Mouse (Mus musculus): ENCODE data around the gene Siah3. TPM values are rescaled to one million over a fixed set of nuclear protein-coding genes. Genes with fewer than 3 reads are reported as not detected.
"Not testable (repeated sequence)": the region's sequence is repeated elsewhere in the genome, so short reads cannot be mapped to it uniquely, and the experiment has no call there.

Siah3 gene
- not detected for total RNA-seq (2021)
- long read RNA-seq, experiment 1: 0 reads
- long read RNA-seq, experiment 2: 0 reads

- H3K27ac ChIP-seq: no peak within 1 kb of the TSS
- no peak for TF ChIP-seq CTCF (IDR thresholded peaks at IDR 0.05)
- peak within 1 kb of the TSS; percentile 69 for H3K4me3 ChIP-seq
- intact Hi-C loops (cut with DNase I): no loop called here
- no peak for DNase-seq
Observed at GRCm38 (mm10) chr14:75455743-75456421, at the start of gene Siah3. Gene Siah3 (plus strand): TSS chr14:75455982.

- Histone ChIP-seq H3K27ac (no peak overlapping the region), H3K4me3 (no peak overlapping the region)
- no peak for DNase-seq
- no peak for TF ChIP-seq CTCF (IDR thresholded peaks at IDR 0.05)
- intact Hi-C loops (cut with DNase I): no loop called here
Observed at GRCm38 (mm10) chr14:75409772-75410171, 46.0 kb upstream of the Siah3 start.

DNA sequence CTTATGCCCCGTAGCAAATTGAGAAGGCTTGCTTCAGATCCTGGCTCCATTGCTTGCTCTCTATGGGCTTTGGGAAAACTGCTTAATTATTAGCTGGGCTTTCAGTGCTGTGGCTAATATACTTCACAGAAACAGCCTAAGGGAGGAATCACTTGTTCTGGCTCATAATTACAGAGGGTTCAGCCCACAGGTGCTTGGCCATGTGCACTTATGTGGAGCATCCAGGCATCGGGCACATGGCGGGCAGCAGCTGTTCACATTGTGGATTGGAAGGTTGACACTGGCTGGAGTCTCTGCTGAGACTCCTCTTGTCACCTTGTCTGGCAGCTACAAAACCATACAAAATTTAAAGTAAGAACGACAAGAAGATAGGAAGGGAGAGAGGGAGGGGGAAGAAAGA lies 45.4 kb upstream of the Siah3 start:
- TF ChIP-seq CTCF (IDR thresholded peaks at IDR 0.05): no peak
- Histone ChIP-seq H3K4me3 (no peak overlapping the region), H3K27ac (no peak overlapping the region)
- intact Hi-C loops (cut with DNase I): no loop called here
- DNase-seq: no peak

- intact Hi-C loops (cut with DNase I): no loop called here
Observed at GRCm38 (mm10) chr14:75418721-75419120, 37.1 kb upstream of the Siah3 start.

DNA sequence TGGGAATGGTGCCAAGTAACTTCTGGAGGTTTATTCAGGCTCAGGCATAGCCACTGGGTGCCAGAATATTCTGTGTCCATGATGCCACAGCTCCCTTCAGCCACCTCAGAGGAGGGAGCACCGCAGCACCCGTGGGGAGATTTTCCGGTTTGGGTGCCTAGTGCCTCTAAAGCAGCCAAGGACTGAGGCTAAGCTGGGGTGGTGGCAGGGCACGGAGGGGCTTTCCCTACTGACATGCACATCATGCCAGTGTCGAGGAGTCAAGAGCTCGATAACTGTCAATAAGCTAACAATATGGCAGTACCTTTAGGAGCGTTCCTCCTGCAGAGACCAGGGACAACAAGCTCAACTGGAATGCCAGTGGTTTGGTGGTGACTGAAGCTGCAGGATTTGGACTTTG lies 35.9 kb upstream of the Siah3 start:
- no peak for TF ChIP-seq CTCF (IDR thresholded peaks at IDR 0.05)
- H3K4me3 ChIP-seq: no peak overlapping the region
- intact Hi-C loops (cut with DNase I): no loop called here
- H3K27ac ChIP-seq: no peak overlapping the region
- no peak for DNase-seq

More at GRCm38 (mm10) chr14:75418721-75419120, 37.1 kb upstream of the Siah3 start:
- Histone ChIP-seq H3K4me3 (no peak overlapping the region), H3K27ac (no peak overlapping the region)
- no peak for TF ChIP-seq CTCF (IDR thresholded peaks at IDR 0.05)
- DNase-seq: no peak

GRCm38 (mm10) chr14:75420811-75421210 lies 35.0 kb upstream of the Siah3 start:
- no peak overlapping the region for H3K4me3 ChIP-seq
- intact Hi-C loops (cut with DNase I): no loop called here
- no peak for TF ChIP-seq CTCF (IDR thresholded peaks at IDR 0.05)
- DNase-seq: no peak
- no peak overlapping the region for H3K27ac ChIP-seq

DNA sequence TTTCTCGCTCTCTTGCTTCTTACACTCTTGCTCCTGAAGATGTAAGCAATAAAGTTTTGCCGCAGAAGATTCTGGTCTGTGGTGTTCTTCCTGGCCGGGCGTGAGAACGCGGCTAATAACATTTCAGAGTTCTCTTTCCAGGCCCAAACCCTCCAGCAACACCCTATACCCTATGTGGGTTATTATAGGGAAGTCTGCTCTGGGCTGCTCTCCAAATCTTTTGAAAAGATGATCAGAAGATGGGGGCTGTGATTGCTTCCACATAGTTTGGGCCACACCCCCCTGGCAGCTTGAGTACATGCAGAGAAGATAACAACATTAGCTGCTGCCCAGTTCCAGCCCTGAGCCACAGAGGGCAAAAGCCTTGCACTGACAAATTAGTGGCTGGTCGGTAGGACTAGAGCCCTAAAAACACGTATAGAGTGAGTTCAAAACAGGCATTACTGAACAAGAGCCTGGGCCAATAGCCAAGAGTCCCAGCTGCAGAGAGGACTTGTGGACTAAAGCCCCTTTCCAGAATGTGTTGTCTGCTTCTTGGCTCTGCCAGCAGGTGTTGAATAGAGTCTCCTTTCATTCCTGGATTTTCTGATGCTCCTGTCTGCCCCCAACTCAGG lies 24.5 kb upstream of the Siah3 start:
- DNase-seq: no peak
- Histone ChIP-seq H3K4me3 (no peak overlapping the region), H3K27ac (no peak overlapping the region)
- intact Hi-C loops (cut with DNase I): no loop called here
- TF ChIP-seq CTCF (IDR thresholded peaks at IDR 0.05): no peak

GRCm38 (mm10) chr14:75432850-75433249 lies 22.9 kb upstream of the Siah3 start:
- intact Hi-C loops (cut with DNase I): no loop called here
- Histone ChIP-seq H3K27ac (no peak overlapping the region), H3K4me3 (no peak overlapping the region)
- no peak for TF ChIP-seq CTCF (IDR thresholded peaks at IDR 0.05)
- DNase-seq: no peak

DNA sequence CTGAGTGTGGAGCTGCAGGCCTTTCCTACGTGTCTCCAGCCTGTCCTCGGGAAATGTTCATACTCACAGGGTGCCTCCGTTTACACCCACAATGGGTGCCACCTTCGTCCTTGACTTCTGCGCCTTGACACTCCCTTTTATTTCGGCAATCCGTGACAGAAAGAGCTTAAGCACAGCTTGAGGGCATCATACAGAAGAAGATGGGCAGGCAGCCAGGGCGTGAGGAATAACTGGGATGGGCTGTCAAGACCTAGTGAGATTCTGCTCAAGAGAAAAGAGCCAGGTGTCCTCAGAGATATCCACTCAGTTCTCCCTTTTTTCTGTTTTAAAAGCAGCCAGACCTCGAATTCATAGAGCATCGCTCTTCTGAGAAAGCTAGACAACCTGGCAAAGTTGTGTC lies 21.2 kb upstream of the Siah3 start:
- intact Hi-C loops (cut with DNase I): no loop called here
- no peak overlapping the region for H3K4me3 ChIP-seq
- no peak for DNase-seq
- no peak overlapping the region for H3K27ac ChIP-seq
- no peak for TF ChIP-seq CTCF (IDR thresholded peaks at IDR 0.05)

GRCm38 (mm10) chr14:75444486-75445105 lies 11.2 kb upstream of the Siah3 start:
- intact Hi-C loops (cut with DNase I): no loop called here

GRCm38 (mm10) chr14:75445281-75445947 lies 10.4 kb upstream of the Siah3 start:
- H3K27ac ChIP-seq: 0 out of 2 replicates have a peak overlapping the region, but pooled peaks have one; percentile 16
- DNase-seq: peak; percentile 48
- intact Hi-C loops (cut with DNase I): no loop called here
- TF ChIP-seq CTCF (IDR thresholded peaks at IDR 0.05): no peak
- peak overlapping the region; percentile 67 for H3K4me3 ChIP-seq

More at GRCm38 (mm10) chr14:75444486-75445105, 11.2 kb upstream of the Siah3 start:
- no peak for TF ChIP-seq CTCF (IDR thresholded peaks at IDR 0.05)
- Histone ChIP-seq H3K4me3 (no peak overlapping the region), H3K27ac (no peak overlapping the region)
- DNase-seq: no peak

DNA sequence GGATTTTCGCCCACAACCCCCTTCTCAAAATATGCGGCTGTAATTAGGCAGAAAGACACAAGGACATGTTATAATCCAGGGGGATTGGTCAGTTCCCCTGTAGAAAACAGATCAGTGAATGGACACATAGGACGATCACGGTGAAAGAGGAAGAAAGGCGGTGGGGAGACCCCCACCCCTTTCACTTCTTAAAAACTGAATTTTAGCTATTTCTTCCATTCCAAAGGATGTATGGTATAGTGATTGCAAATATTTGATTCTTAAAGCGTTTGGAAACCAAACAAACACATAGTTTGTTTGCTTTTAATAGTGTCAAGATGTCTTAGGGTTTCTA lies 9.9 kb upstream of the Siah3 start:
- Histone ChIP-seq H3K4me3 (peak overlapping the region; percentile 67), H3K27ac (0 out of 2 replicates have a peak overlapping the region, but pooled peaks have one; percentile 16)
- TF ChIP-seq CTCF (IDR thresholded peaks at IDR 0.05): no peak
- intact Hi-C loops (cut with DNase I): no loop called here
- DNase-seq: no peak

DNA sequence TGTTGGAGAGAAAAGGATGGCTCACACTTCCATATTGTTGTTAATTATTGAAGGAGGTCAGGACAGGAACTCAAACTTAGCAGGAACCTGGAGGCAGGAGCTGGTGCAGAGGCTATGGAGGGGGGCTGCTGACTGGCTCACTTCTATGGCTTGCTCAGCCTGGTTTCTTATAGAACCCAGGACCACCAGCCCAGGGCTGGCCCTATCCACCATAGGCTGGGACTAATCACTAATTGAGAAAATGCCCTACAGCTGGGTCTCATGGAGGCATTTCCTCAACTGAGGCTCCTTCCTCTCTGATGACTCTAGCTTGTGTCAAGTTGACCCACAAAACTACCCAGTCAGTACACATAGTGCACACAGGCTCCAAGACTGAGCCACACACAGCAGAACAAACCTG lies 9.5 kb upstream of the Siah3 start:
- intact Hi-C loops (cut with DNase I); H3K27ac ChIP-seq; H3K4me3 ChIP-seq; DNase-seq: not testable (repeated sequence)

Measured in gastrocnemius, adult 2 months (tissue).